In the genomic region with DNA sequence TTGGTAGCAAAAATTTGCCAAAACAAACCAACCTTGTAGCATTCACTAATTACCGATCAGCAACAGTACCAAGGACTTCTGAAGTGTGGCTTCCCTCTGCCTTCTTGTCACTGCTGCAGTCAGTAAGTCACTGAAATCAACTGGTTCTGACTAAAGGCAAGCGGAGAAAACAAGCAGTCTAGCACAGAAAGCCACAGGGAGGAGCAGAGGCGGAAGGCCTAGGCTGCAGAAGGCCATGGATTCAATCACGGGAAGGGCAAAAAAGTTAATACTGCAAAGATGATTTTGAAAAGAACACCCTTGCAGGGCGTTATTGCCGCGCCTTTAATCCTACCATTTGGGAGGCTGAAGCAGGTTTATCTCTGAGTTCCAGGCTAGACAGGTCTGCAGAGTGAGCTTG, we compare ENCODE assay signal across 10 mouse cellular contexts. TPM values are rescaled to one million over a fixed set of nuclear protein-coding genes. Genes with fewer than 3 reads are reported as not detected.
A peak's percentile ranks its signal among the peaks of the same experiment; 100 is the strongest.
DNase-seq lines count a peak whose midpoint lies in the region; ATAC-seq and TF ChIP-seq lines count a peak whose summit lies in the region.
"Had no signal": no experiment of that assay in that cellular context is flagged by ENCODE, and none has a peak within 500 bp of the region (broad histone marks: within the 10 kb centered on the region; RNA-seq: fewer than 3 reads in every experiment).

No protein-coding gene starts in this region.

- DNase-seq in heart, postnatal 0 days (ENCODE audit: low spot score) = no peak
- DNase-seq in heart, postnatal 10 days = no peak
- no peak for DNase-seq in liver, postnatal 0 days
- no peak for DNase-seq in adrenal gland, adult 2 months
- no peak for DNase-seq in embryo, embryonic 10.5 days (ENCODE audit: low spot score)
- no peak for DNase-seq in left cerebral cortex, adult 8-10 months (ENCODE audit: low spot score in 2 of 2)
- DNase-seq: cerebellum, postnatal 36 days; layer of hippocampus, adult 9-11 months had no signal

- 83% methylated on average over 7 of the region's 7 CpGs for WGBS in heart, postnatal 0 days
- WGBS in forebrain, embryonic 15.5 days = 90% methylated on average over 7 of the region's 7 CpGs
- 62% methylated on average over 7 of the region's 7 CpGs for WGBS in liver, postnatal 0 days (ENCODE audit: insufficient replicate concordance)

- H3K4me1 ChIP-seq in heart, postnatal 0 days (ENCODE audit: control insufficient read depth, insufficient read depth) = peaks cover 14% of the 10 kb centered on the region
- no peaks in the 10 kb centered on the region for H3K4me1 ChIP-seq in ES-Bruce4 (ENCODE audit: control insufficient read depth, insufficient read depth, low read length)
- H3K4me1 ChIP-seq in forebrain, embryonic 15.5 days = peaks cover 38% of the 10 kb centered on the region
- peaks cover 25% of the 10 kb centered on the region for H3K4me1 ChIP-seq in liver, postnatal 0 days (ENCODE audit: insufficient read depth)

- no peaks in the 10 kb centered on the region for H3K9me3 ChIP-seq in heart, postnatal 0 days (replicated peaks; ENCODE audit: control insufficient read depth, low read length)
- no peaks in the 10 kb centered on the region for H3K9me3 ChIP-seq in ES-Bruce4 (replicated peaks; ENCODE audit: control insufficient read depth, insufficient read depth, low read length, poor library complexity, severe bottlenecking)
- no peaks in the 10 kb centered on the region for H3K9me3 ChIP-seq in forebrain, embryonic 15.5 days
- H3K9me3 ChIP-seq in liver, postnatal 0 days (ENCODE audit: low read length) = no peaks in the 10 kb centered on the region

- TF ChIP-seq EP300 in heart, postnatal 0 days (IDR thresholded peaks at IDR 0.05; ENCODE audit: low read depth) = no peak
- TF ChIP-seq EP300 in ES-Bruce4 (IDR thresholded peaks at IDR 0.05; ENCODE audit: insufficient read depth, low read depth, low read length) = no peak
- no peak for TF ChIP-seq EP300 in liver, postnatal 0 days (IDR thresholded peaks at IDR 0.05; ENCODE audit: low read depth)

- H3K27me3 ChIP-seq in heart, postnatal 0 days (ENCODE audit: control insufficient read depth, insufficient read depth, low read length) = no peaks in the 10 kb centered on the region
- no peaks in the 10 kb centered on the region for H3K27me3 ChIP-seq in ES-Bruce4 (ENCODE audit: control insufficient read depth, insufficient read depth, low read length, poor library complexity, severe bottlenecking)
- H3K27me3 ChIP-seq in forebrain, embryonic 15.5 days = no peaks in the 10 kb centered on the region
- no peaks in the 10 kb centered on the region for H3K27me3 ChIP-seq in liver, postnatal 0 days (ENCODE audit: insufficient read depth, low read length)

- H3K4me2 ChIP-seq in heart, postnatal 0 days (ENCODE audit: low read depth, low read length) = peak overlapping the region; percentile 91
- H3K4me2 ChIP-seq in forebrain, embryonic 15.5 days (replicated peaks) = 0 out of 2 replicates have a peak overlapping the region, but pooled peaks have one; percentile 83
- peak overlapping the region; percentile 96 for H3K4me2 ChIP-seq in liver, postnatal 0 days (ENCODE audit: low read depth, low read length)

- TF ChIP-seq POLR2A in ES-Bruce4 (IDR thresholded peaks at IDR 0.05; ENCODE audit: insufficient read depth, low read length) = no peak

- no peak overlapping the region for H3K27ac ChIP-seq in heart, postnatal 0 days (ENCODE audit: low read depth)
- H3K27ac ChIP-seq in ES-Bruce4 (ENCODE audit: insufficient read depth, low read length) = peak overlapping the region; percentile 6; the same call in 1 of the 2 replicates
- H3K27ac ChIP-seq in forebrain, embryonic 15.5 days (replicated peaks) = no peak overlapping the region
- no peak overlapping the region for H3K27ac ChIP-seq in liver, postnatal 0 days (ENCODE audit: low read depth)

- no peak for ATAC-seq in heart, postnatal 0 days (ENCODE audit: insufficient read depth, low read depth)
- ATAC-seq in forebrain, embryonic 15.5 days (replicated peaks) = no peak
- no peak for ATAC-seq in liver, postnatal 0 days

- peaks cover 12% of the 10 kb centered on the region for H3K36me3 ChIP-seq in heart, postnatal 0 days (replicated peaks; ENCODE audit: control insufficient read depth, insufficient read depth, low read length)
- H3K36me3 ChIP-seq in ES-Bruce4 (ENCODE audit: control insufficient read depth, insufficient read depth, low read length, poor library complexity, severe bottlenecking) = peaks cover 64% of the 10 kb centered on the region
- H3K36me3 ChIP-seq in forebrain, embryonic 15.5 days = peaks cover 16% of the 10 kb centered on the region
- peaks cover 10% of the 10 kb centered on the region; the same call in 1 of the 2 replicates for H3K36me3 ChIP-seq in liver, postnatal 0 days (replicated peaks; ENCODE audit: insufficient read depth, low read length)

- peak overlapping the region; percentile 94; the same call in 1 of the 2 replicates for H3K4me3 ChIP-seq in heart, postnatal 0 days (ENCODE audit: low read depth, low read length)
- H3K4me3 ChIP-seq in ES-Bruce4 (ENCODE audit: low read depth, low read length) = peak overlapping the region; percentile 90
- H3K4me3 ChIP-seq in forebrain, embryonic 15.5 days = no peak overlapping the region
- H3K4me3 ChIP-seq in liver, postnatal 0 days (ENCODE audit: low read depth, low read length) = peak overlapping the region; percentile 93

- intact Hi-C loops in heart, postnatal 10 days (cut with DNase I) = no loop called here

- TF ChIP-seq CTCF in heart, postnatal 0 days (IDR thresholded peaks at IDR 0.05; ENCODE audit: low read depth) = no peak
- no peak for TF ChIP-seq CTCF in ES-Bruce4 (IDR thresholded peaks at IDR 0.05; ENCODE audit: low read depth, low read length)
- no peak for TF ChIP-seq CTCF in liver, postnatal 0 days (IDR thresholded peaks at IDR 0.05; ENCODE audit: low read depth)

- H3K9ac ChIP-seq in heart, postnatal 0 days (replicated peaks; ENCODE audit: low read depth, low read length) = no peak overlapping the region
- H3K9ac ChIP-seq in ES-Bruce4 (ENCODE audit: low read depth, poor library complexity, severe bottlenecking) = peak overlapping the region; percentile 97
- no peak overlapping the region for H3K9ac ChIP-seq in forebrain, embryonic 15.5 days (replicated peaks)
- peak overlapping the region; percentile 93; the same call in 1 of the 2 replicates for H3K9ac ChIP-seq in liver, postnatal 0 days (replicated peaks)

RNA-seq across cellular contexts. Expression of a gene that starts 2.1 kb away (rescaled TPM):
- total RNA-seq in heart, postnatal 0 days (2014; rRNA removed; ENCODE audit: low replicate concordance) = 52.6 and 65.3 TPM in 2 replicates
- 203 and 213 TPM in 2 replicates for polyA plus RNA-seq in heart, postnatal 0 days (2015; fragmentation: Nextera tagmentation; extraction: Ambion mirVana)
- total RNA-seq in heart, postnatal 10 days (2021) = 100 to 1,000 TPM in 1 of 2 experiments, 10 to 100 TPM in 1; 96.6 to 108 TPM
- polyA plus RNA-seq in ES-Bruce4 (2011; ENCODE audit: insufficient read depth, insufficient read length, low read depth, missing spikeins) = 642 and 659 TPM in 2 replicates
- polyA plus RNA-seq in forebrain, embryonic 15.5 days (2015; fragmentation: Nextera tagmentation; extraction: Ambion mirVana) = 195 and 209 TPM in 2 replicates
- polyA plus RNA-seq in liver, postnatal 0 days (2015; fragmentation: Nextera tagmentation; extraction: Ambion mirVana) = 122 and 129 TPM in 2 replicates
- total RNA-seq in adrenal gland, adult 2 months (2021) = 100 to 1,000 TPM; 171 to 206 TPM
- 1,002 and 1,582 TPM in 2 replicates for polyA plus RNA-seq in adrenal gland, adult 2 months (2012; rRNA removed)
- 100 to 1,000 TPM; 212 to 221 (median 217) TPM for total RNA-seq in left cerebral cortex, adult 8-10 months (2022)

RNA-seq across cellular contexts. Expression of a gene that starts 27.3 kb away (rescaled TPM):
- 1.3 and 3.9 TPM in 2 replicates for total RNA-seq in heart, postnatal 0 days (2014; rRNA removed; ENCODE audit: low replicate concordance)
- polyA plus RNA-seq in heart, postnatal 0 days (2015; fragmentation: Nextera tagmentation; extraction: Ambion mirVana) = 8.0 and 8.8 TPM in 2 replicates
- total RNA-seq in heart, postnatal 10 days (2021) = 1 to 10 TPM; 5.5 to 6.2 TPM
- polyA plus RNA-seq in ES-Bruce4 (2011; ENCODE audit: insufficient read depth, insufficient read length, low read depth, missing spikeins) = 55.0 and 58.7 TPM in 2 replicates
- polyA plus RNA-seq in forebrain, embryonic 15.5 days (2015; fragmentation: Nextera tagmentation; extraction: Ambion mirVana) = 26.4 and 28.2 TPM in 2 replicates
- polyA plus RNA-seq in liver, postnatal 0 days (2015; fragmentation: Nextera tagmentation; extraction: Ambion mirVana) = 10.8 and 12.5 TPM in 2 replicates
- 10 to 100 TPM in 1 of 2 experiments, 1 to 10 TPM in 1; 9.2 to 12.1 TPM for total RNA-seq in adrenal gland, adult 2 months (2021)
- polyA plus RNA-seq in adrenal gland, adult 2 months (2012; rRNA removed) = 3.0 and 5.0 TPM in 2 replicates
- total RNA-seq in left cerebral cortex, adult 8-10 months (2022) = 10 to 100 TPM; 13.2 to 16.4 (median 15.4) TPM

Comparison
In these comparisons a context has a peak if more than half of its experiments do, and no peak if none do; other contexts are left out.
1. H3K9ac ChIP-seq: peak in ES-Bruce4 (single experiment) and liver, postnatal 0 days (single experiment); none in heart, postnatal 0 days (single experiment) and forebrain, embryonic 15.5 days (single experiment).
2. Peak in every context shown above with its lines, with median percentiles within 50 percentile points of each other: H3K4me2 ChIP-seq.